Mouse (Mus musculus): ENCODE data around the gene Ugt1a2. TPM values are rescaled to one million over a fixed set of nuclear protein-coding genes. Genes with fewer than 3 reads are reported as not detected.

The Ugt1a2 gene
- total and polyA plus RNA-seq, 2 experiments from 2014 or later = not detected

- no peaks in the 10 kb centered on the region for H3K36me3 ChIP-seq (ENCODE audit: insufficient read depth, low read length)
- peaks cover 97% of the 10 kb centered on the region for H3K9me3 ChIP-seq (ENCODE audit: low read length)
- 72% methylated on average over 14 of the region's 14 CpGs for WGBS
- ATAC-seq = no peak
- no peak overlapping the region for H3K4me2 ChIP-seq (ENCODE audit: low read depth, low read length)
- no peak for TF ChIP-seq CTCF (IDR thresholded peaks at IDR 0.05; ENCODE audit: low read depth)
- H3K27me3 ChIP-seq (ENCODE audit: insufficient read depth, low read length) = no peaks in the 10 kb centered on the region
- no peaks in the 10 kb centered on the region for H3K4me1 ChIP-seq (ENCODE audit: insufficient read depth, low read length)
- no peak for DNase-seq (ENCODE audit: low spot score)
- H3K4me3 ChIP-seq (ENCODE audit: low read length) = no peak overlapping the region
- H3K27ac ChIP-seq = no peak overlapping the region
- H3K9ac ChIP-seq (replicated peaks; ENCODE audit: low read length) = no peak overlapping the region
Observed at GRCm38 (mm10) chr1:88233421-88234247, 33.2 kb downstream of the Ugt1a2 start.

- Histone ChIP-seq H3K27me3 (ENCODE audit: insufficient read depth, low read length) (no peaks in the 10 kb centered on the region), H3K9me3 (ENCODE audit: low read length) (peaks cover 97% of the 10 kb centered on the region), H3K4me2 (ENCODE audit: low read depth, low read length) (no peak overlapping the region), H3K4me1 (ENCODE audit: insufficient read depth, low read length) (no peaks in the 10 kb centered on the region), H3K9ac (replicated peaks; ENCODE audit: low read length) (no peak overlapping the region), H3K27ac (no peak overlapping the region), H3K36me3 (ENCODE audit: insufficient read depth, low read length) (no peaks in the 10 kb centered on the region), H3K4me3 (ENCODE audit: low read length) (no peak overlapping the region)
- no peak for TF ChIP-seq CTCF (IDR thresholded peaks at IDR 0.05; ENCODE audit: low read depth)
- 64% methylated on average over 4 of the region's 4 CpGs for WGBS
- ATAC-seq (no peak), DNase-seq (ENCODE audit: low spot score) (no peak)
Observed at GRCm38 (mm10) chr1:88234248-88234610, 33.8 kb downstream of the Ugt1a2 start.

- no peak overlapping the region for H3K27ac ChIP-seq
- 43% methylated on average over 5 of the region's 5 CpGs for WGBS
- H3K9ac ChIP-seq (replicated peaks; ENCODE audit: low read length) = no peak overlapping the region
- H3K4me1 ChIP-seq (ENCODE audit: insufficient read depth, low read length) = no peaks in the 10 kb centered on the region
- peaks cover 97% of the 10 kb centered on the region for H3K9me3 ChIP-seq (ENCODE audit: low read length)
- no peak for TF ChIP-seq CTCF (IDR thresholded peaks at IDR 0.05; ENCODE audit: low read depth)
- H3K4me2 ChIP-seq (ENCODE audit: low read depth, low read length) = no peak overlapping the region
- H3K4me3 ChIP-seq (ENCODE audit: low read length) = no peak overlapping the region
- ATAC-seq = no peak
- no peaks in the 10 kb centered on the region for H3K27me3 ChIP-seq (ENCODE audit: insufficient read depth, low read length)
- DNase-seq (ENCODE audit: low spot score) = no peak
- H3K36me3 ChIP-seq (ENCODE audit: insufficient read depth, low read length) = no peaks in the 10 kb centered on the region
Observed at GRCm38 (mm10) chr1:88234646-88235045, 34.2 kb downstream of the Ugt1a2 start.

- no peak for DNase-seq (ENCODE audit: low spot score)
- no peaks in the 10 kb centered on the region for H3K4me1 ChIP-seq (ENCODE audit: insufficient read depth, low read length)
Observed at GRCm38 (mm10) chr1:88235046-88235893, 34.9 kb downstream of the Ugt1a2 start.

GRCm38 (mm10) chr1:88235894-88236415, 35.6 kb downstream of the Ugt1a2 start:
- no peak overlapping the region for H3K4me2 ChIP-seq (ENCODE audit: low read depth, low read length)
- TF ChIP-seq CTCF (IDR thresholded peaks at IDR 0.05; ENCODE audit: low read depth) = no peak
- 62% methylated on average over 4 of the region's 4 CpGs for WGBS
- DNase-seq (ENCODE audit: low spot score) = no peak
- no peak overlapping the region for H3K27ac ChIP-seq
- H3K9ac ChIP-seq (replicated peaks; ENCODE audit: low read length) = no peak overlapping the region
- H3K9me3 ChIP-seq (ENCODE audit: low read length) = peaks cover 97% of the 10 kb centered on the region
- no peaks in the 10 kb centered on the region for H3K27me3 ChIP-seq (ENCODE audit: insufficient read depth, low read length)
- no peaks in the 10 kb centered on the region for H3K36me3 ChIP-seq (ENCODE audit: insufficient read depth, low read length)
- no peak for ATAC-seq
- H3K4me1 ChIP-seq (ENCODE audit: insufficient read depth, low read length) = no peaks in the 10 kb centered on the region
- H3K4me3 ChIP-seq (ENCODE audit: low read length) = no peak overlapping the region

More at GRCm38 (mm10) chr1:88235046-88235893, 34.9 kb downstream of the Ugt1a2 start:
- Histone ChIP-seq H3K4me3 (ENCODE audit: low read length) (no peak overlapping the region), H3K27me3 (ENCODE audit: insufficient read depth, low read length) (no peaks in the 10 kb centered on the region), H3K27ac (no peak overlapping the region), H3K9me3 (ENCODE audit: low read length) (peaks cover 97% of the 10 kb centered on the region), H3K36me3 (ENCODE audit: insufficient read depth, low read length) (no peaks in the 10 kb centered on the region), H3K9ac (replicated peaks; ENCODE audit: low read length) (no peak overlapping the region), H3K4me2 (ENCODE audit: low read depth, low read length) (no peak overlapping the region)
- TF ChIP-seq CTCF (IDR thresholded peaks at IDR 0.05; ENCODE audit: low read depth) = no peak
- ATAC-seq = no peak
- 65% methylated on average over 11 of the region's 11 CpGs for WGBS

- no peak overlapping the region for H3K4me3 ChIP-seq (ENCODE audit: low read length)
- no peak overlapping the region for H3K4me2 ChIP-seq (ENCODE audit: low read depth, low read length)
- H3K36me3 ChIP-seq (ENCODE audit: insufficient read depth, low read length) = no peaks in the 10 kb centered on the region
- no peak overlapping the region for H3K9ac ChIP-seq (replicated peaks; ENCODE audit: low read length)
- WGBS = 79% methylated on average over 5 of the region's 5 CpGs
- DNase-seq (ENCODE audit: low spot score) (no peak), ATAC-seq (no peak)
- no peak overlapping the region for H3K27ac ChIP-seq
- no peaks in the 10 kb centered on the region for H3K4me1 ChIP-seq (ENCODE audit: insufficient read depth, low read length)
- no peak for TF ChIP-seq CTCF (IDR thresholded peaks at IDR 0.05; ENCODE audit: low read depth)
- H3K9me3 ChIP-seq (ENCODE audit: low read length) = peaks cover 97% of the 10 kb centered on the region
- H3K27me3 ChIP-seq (ENCODE audit: insufficient read depth, low read length) = no peaks in the 10 kb centered on the region
Observed at GRCm38 (mm10) chr1:88237311-88237710, 36.9 kb downstream of the Ugt1a2 start.
